Mouse (Mus musculus) hindbrain, embryonic 14.5 days (tissue): ENCODE measurements around the gene Invs. TPM values are rescaled to one million over a fixed set of nuclear protein-coding genes. Genes with fewer than 3 reads are reported as not detected.

ENCODE experiments used
- ATAC-seq: fragments of 200-750 bp; cut with Nextera tagmentation; 2 replicates; pipeline ENCODE4 v1.8.0; 2017; ENCODE audit warnings: moderate number of reproducible peaks, mild to moderate bottlenecking, moderate TSS enrichment, moderate library complexity; ENCODE audit not compliant: low FRiP score
- DNase-seq: peaks from one replicate; pipeline ENCODE4 v3.0.0-alpha.2; 2015; ENCODE audit warnings: low spot score
- H3K27ac ChIP-seq: fragments of 300-500 bp; sonication (generic); 2 replicates; pipeline ENCODE4 v1.5.1; 2014; ENCODE audit warnings: mild to moderate bottlenecking, moderate library complexity
- H3K27me3 ChIP-seq: fragments of 300-500 bp; sonication (generic); 2 replicates; pipeline ENCODE4 v1.6.1; 2014; ENCODE audit warnings: mild to moderate bottlenecking, low read length, mixed read lengths; ENCODE audit not compliant: control insufficient read depth, insufficient read depth
- H3K36me3 ChIP-seq: fragments of 300-500 bp; sonication (generic); replicated peaks from 2 replicates; pipeline ENCODE4 v1.6.1; 2014; ENCODE audit not compliant: control insufficient read depth, insufficient read depth
- H3K4me1 ChIP-seq: fragments of 300-500 bp; sonication (generic); replicated peaks from 2 replicates; pipeline ENCODE4 v1.6.1; 2014; ENCODE audit warnings: antibody characterized with exemption, low read length, mixed read lengths; ENCODE audit not compliant: control insufficient read depth, insufficient read depth
- H3K4me2 ChIP-seq: fragments of 300-500 bp; sonication (generic); replicated peaks from 2 replicates; pipeline ENCODE4 v1.6.1; 2014; ENCODE audit warnings: mild to moderate bottlenecking, moderate library complexity
- H3K4me3 ChIP-seq: fragments of 300-500 bp; sonication (generic); replicated peaks from 2 replicates; pipeline ENCODE4 v1.5.1; 2014; ENCODE audit warnings: mild to moderate bottlenecking, low read length
- H3K9ac ChIP-seq: fragments of 300-500 bp; sonication (generic); 2 replicates; pipeline ENCODE4 v1.6.1; 2014
- H3K9me3 ChIP-seq: fragments of 300-500 bp; sonication (generic); 2 replicates; pipeline ENCODE4 v1.6.1; 2016; ENCODE audit warnings: low read length; ENCODE audit not compliant: control insufficient read depth
- WGBS: fragments of 180-500 bp; shearing (Covaris S2); extraction: QIAGEN DNeasy Blood & Tissue Kit; methylation state at CpG from one replicate; pipeline ENCODE4 v1.1.7; 2014; 5-methylcytosine and 5-hydroxymethylcytosine counted together
- polyA plus RNA-seq: library from polyadenylated mRNA; unstranded; fragments of >200 nt; fragmentation: Nextera tagmentation; extraction: Ambion mirVana; gene quantifications from 2 replicates; pipeline ENCODE4 v1.2.1, GENCODE M21; 2014

Gene Invs
- polyA plus RNA-seq, result 3.9 and 5.7 TPM in 2 replicates

GRCm38 (mm10) chr4:48279498-48280134 is at the start of gene Invs, which contains the start of gene Erp44:
TSS of gene Invs (plus strand) at chr4:48279760.
TSS of gene Erp44 (minus strand) at chr4:48279558.
- Histone ChIP-seq H3K9ac (peak within 1 kb of the TSS; percentile 93), H3K4me2 (peak within 1 kb of the TSS; percentile 83), H3K4me1 (peaks cover 10% of the 10 kb centered on the region; the same call in 1 of the 2 replicates), H3K9me3 (no peaks in the 10 kb centered on the region), H3K36me3 (no peaks in the 10 kb centered on the region; the same call in 1 of the 2 replicates), H3K4me3 (peak within 1 kb of the TSS; percentile 70), H3K27ac (peak within 1 kb of the TSS; percentile 84), H3K27me3 (no peaks in the 10 kb centered on the region)
- WGBS, result under 1% methylated on average over 41 of the region's 41 CpGs
- ATAC-seq (peak; percentile 100), DNase-seq (peak; percentile 96)

GRCm38 (mm10) chr4:48236721-48237120 is 42.8 kb upstream of the Invs start:
- 93% methylated on average over 3 of the region's 3 CpGs for WGBS
- no peak overlapping the region for H3K27ac ChIP-seq
- H3K4me1 ChIP-seq, result no peaks in the 10 kb centered on the region
- H3K9ac ChIP-seq, result no peak overlapping the region
- H3K36me3 ChIP-seq, result peaks cover 5% of the 10 kb centered on the region
- ATAC-seq, result no peak
- no peak overlapping the region for H3K4me3 ChIP-seq
- H3K27me3 ChIP-seq, result no peaks in the 10 kb centered on the region
- H3K4me2 ChIP-seq, result no peak overlapping the region
- no peak for DNase-seq
- no peaks in the 10 kb centered on the region for H3K9me3 ChIP-seq

- Histone ChIP-seq H3K9ac (no peak overlapping the region), H3K27ac (no peak overlapping the region), H3K27me3 (no peaks in the 10 kb centered on the region), H3K4me1 (no peaks in the 10 kb centered on the region), H3K36me3 (peaks cover 5% of the 10 kb centered on the region), H3K9me3 (no peaks in the 10 kb centered on the region), H3K4me3 (no peak overlapping the region), H3K4me2 (no peak overlapping the region)
- DNase-seq (no peak), ATAC-seq (no peak)
- 91% methylated on average over 4 of the region's 4 CpGs for WGBS
These were observed 40.5 kb upstream of the Invs start for GRCm38 (mm10) chr4:48239046-48239445.

- no peak overlapping the region for H3K27ac ChIP-seq
- no peak overlapping the region for H3K4me3 ChIP-seq
- no peaks in the 10 kb centered on the region for H3K27me3 ChIP-seq
- peaks cover 5% of the 10 kb centered on the region for H3K36me3 ChIP-seq
- no peak overlapping the region for H3K9ac ChIP-seq
- DNase-seq, result no peak
- WGBS, result 94% methylated on average over 4 of the region's 4 CpGs
- H3K4me1 ChIP-seq, result no peaks in the 10 kb centered on the region
- H3K9me3 ChIP-seq, result no peaks in the 10 kb centered on the region
- no peak for ATAC-seq
- H3K4me2 ChIP-seq, result no peak overlapping the region
These were observed 37.1 kb upstream of the Invs start for GRCm38 (mm10) chr4:48242482-48242881.

- DNase-seq (no peak), ATAC-seq (no peak)
- Histone ChIP-seq H3K36me3 (peaks cover 5% of the 10 kb centered on the region), H3K4me2 (no peak overlapping the region), H3K27me3 (no peaks in the 10 kb centered on the region), H3K9ac (no peak overlapping the region), H3K4me3 (no peak overlapping the region), H3K27ac (no peak overlapping the region), H3K4me1 (no peaks in the 10 kb centered on the region), H3K9me3 (no peaks in the 10 kb centered on the region)
- WGBS, result 65% methylated on average over 1 of the region's 1 CpGs
These were observed 35.8 kb upstream of the Invs start for GRCm38 (mm10) chr4:48243737-48244136.

- H3K4me3 ChIP-seq, result no peak overlapping the region
- ATAC-seq (no peak), DNase-seq (no peak)
- no peak overlapping the region for H3K9ac ChIP-seq
- H3K36me3 ChIP-seq, result peaks cover 5% of the 10 kb centered on the region
- H3K9me3 ChIP-seq, result no peaks in the 10 kb centered on the region
- no peaks in the 10 kb centered on the region for H3K4me1 ChIP-seq
- WGBS, result 80% methylated on average over 2 of the region's 2 CpGs
- no peaks in the 10 kb centered on the region for H3K27me3 ChIP-seq
- no peak overlapping the region for H3K27ac ChIP-seq
- no peak overlapping the region for H3K4me2 ChIP-seq
These were observed 35.3 kb upstream of the Invs start for GRCm38 (mm10) chr4:48244280-48244679.

- Histone ChIP-seq H3K4me2 (no peak overlapping the region), H3K9ac (no peak overlapping the region), H3K27me3 (no peaks in the 10 kb centered on the region), H3K4me1 (no peaks in the 10 kb centered on the region), H3K9me3 (no peaks in the 10 kb centered on the region), H3K27ac (no peak overlapping the region), H3K4me3 (no peak overlapping the region), H3K36me3 (no peaks in the 10 kb centered on the region)
- ATAC-seq, result no peak
- no peak for DNase-seq
These were observed 26.3 kb upstream of the Invs start for GRCm38 (mm10) chr4:48253266-48253665.

- H3K4me3 ChIP-seq, result no peak overlapping the region
- no peak overlapping the region for H3K9ac ChIP-seq
- H3K4me1 ChIP-seq, result no peaks in the 10 kb centered on the region
- DNase-seq (no peak), ATAC-seq (no peak)
- 95% methylated on average over 3 of the region's 3 CpGs for WGBS
- no peak overlapping the region for H3K4me2 ChIP-seq
- no peaks in the 10 kb centered on the region for H3K27me3 ChIP-seq
- H3K36me3 ChIP-seq, result no peaks in the 10 kb centered on the region
- H3K9me3 ChIP-seq, result no peaks in the 10 kb centered on the region
- no peak overlapping the region for H3K27ac ChIP-seq
These were observed 21.5 kb upstream of the Invs start for GRCm38 (mm10) chr4:48258045-48258444.

GRCm38 (mm10) chr4:48267683-48268082 is 11.9 kb upstream of the Invs start:
- Histone ChIP-seq H3K9me3 (no peaks in the 10 kb centered on the region), H3K27me3 (no peaks in the 10 kb centered on the region), H3K4me3 (no peak overlapping the region), H3K4me1 (peaks cover 4% of the 10 kb centered on the region; the same call in 1 of the 2 replicates), H3K27ac (no peak overlapping the region), H3K4me2 (no peak overlapping the region), H3K36me3 (no peaks in the 10 kb centered on the region), H3K9ac (no peak overlapping the region)
- WGBS, result 92% methylated on average over 3 of the region's 3 CpGs
- ATAC-seq (no peak), DNase-seq (no peak)

- no peak overlapping the region for H3K4me3 ChIP-seq
- H3K9ac ChIP-seq, result no peak overlapping the region
- no peaks in the 10 kb centered on the region for H3K36me3 ChIP-seq
- no peak overlapping the region for H3K27ac ChIP-seq
- DNase-seq, result no peak
- no peak overlapping the region for H3K4me2 ChIP-seq
- H3K9me3 ChIP-seq, result no peaks in the 10 kb centered on the region
- 91% methylated on average over 1 of the region's 1 CpGs for WGBS
- no peak for ATAC-seq
- peaks cover 4% of the 10 kb centered on the region; the same call in 1 of the 2 replicates for H3K4me1 ChIP-seq
- H3K27me3 ChIP-seq, result no peaks in the 10 kb centered on the region
These were observed 11.4 kb upstream of the Invs start for GRCm38 (mm10) chr4:48268127-48268526.
